Mouse (Mus musculus) ES-CJ7 (cell line): ENCODE measurements around the gene AI597479.
"Not testable (repeated sequence)": the region's sequence is repeated elsewhere in the genome, so short reads cannot be mapped to it uniquely, and the experiment has no call there.

Experiments used
- DNase-seq: peaks from one replicate; pipeline ENCODE4 v3.0.0; 2011; ENCODE audit warnings: low read depth, low spot score

The AI597479 gene

DNA sequence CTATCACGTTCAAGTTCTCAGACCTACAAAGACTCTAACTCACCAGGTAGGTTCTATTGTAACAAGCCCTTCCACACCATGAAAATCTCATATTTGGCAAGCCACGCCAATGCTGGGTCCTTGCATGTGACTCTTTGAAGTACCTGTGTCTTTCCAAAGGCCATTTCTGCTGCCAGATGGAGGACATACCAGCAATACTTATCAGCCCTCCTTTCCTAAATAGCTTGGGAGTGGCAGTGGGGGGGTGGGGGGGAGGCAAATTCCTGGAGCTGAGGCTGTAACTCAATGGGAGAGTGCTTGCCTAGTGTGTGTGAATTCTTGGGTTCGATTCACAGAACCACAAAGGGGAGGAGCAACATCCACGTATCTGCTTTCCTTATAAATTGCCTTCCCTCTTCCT lies 26.2 kb downstream of the AI597479 start:
- DNase-seq, result no peak

GRCm38 (mm10) chr1:43127196-43127595 lies 28.7 kb downstream of the AI597479 start:
- no peak for DNase-seq

- no peak for DNase-seq
Observed at GRCm38 (mm10) chr1:43127820-43128610, 29.5 kb downstream of the AI597479 start.

GRCm38 (mm10) chr1:43130219-43130981 lies 31.9 kb downstream of the AI597479 start:
- DNase-seq, result no peak

DNA sequence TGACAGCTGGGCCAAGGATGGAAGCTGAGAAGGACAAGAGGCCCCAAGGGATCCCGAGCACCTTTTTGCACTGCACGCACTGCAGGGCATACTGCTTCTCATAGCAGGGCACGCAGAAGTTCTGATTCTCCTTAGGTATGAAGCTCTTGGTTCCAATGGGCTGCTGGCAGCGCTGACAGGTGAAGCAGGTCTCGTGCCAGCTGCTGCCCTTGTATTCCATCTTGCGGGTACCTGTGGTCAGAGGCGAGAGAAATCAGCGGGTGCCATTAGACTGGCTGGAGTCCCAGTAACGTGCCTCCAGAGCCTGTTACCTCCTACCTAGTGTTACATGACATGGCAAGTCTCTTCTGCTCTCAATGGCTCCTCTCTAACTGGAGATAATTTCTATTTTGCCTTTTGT lies 33.1 kb downstream of the AI597479 start:
- no peak for DNase-seq

DNA sequence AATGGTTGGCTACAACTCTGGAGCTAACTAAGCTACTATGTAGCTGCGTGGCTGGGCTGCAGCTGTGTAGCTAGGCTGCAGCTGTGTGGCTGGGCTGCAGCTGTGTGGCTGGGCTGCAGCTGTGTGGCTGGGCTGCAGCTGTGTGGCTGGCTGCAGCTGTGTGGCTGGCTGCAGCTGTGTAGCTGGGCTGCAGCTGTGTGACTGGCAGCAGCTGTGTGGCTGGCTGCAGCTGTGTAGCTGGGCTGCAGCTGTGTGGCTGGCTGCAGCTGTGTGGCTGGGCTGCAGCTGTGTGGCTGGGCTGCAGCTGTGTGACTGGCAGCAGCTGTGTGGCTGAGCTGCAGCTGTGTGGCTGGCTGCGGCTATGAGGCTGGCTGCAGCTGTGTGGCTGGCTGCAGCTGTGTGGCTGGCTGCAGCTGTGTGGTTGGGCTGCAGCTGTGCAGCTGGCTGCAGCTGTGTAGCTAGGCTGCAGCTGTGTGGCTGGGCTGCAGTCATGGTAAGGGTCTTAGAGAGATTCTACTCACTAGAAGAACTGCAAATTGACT lies 38.0 kb downstream of the AI597479 start:
- not testable (repeated sequence) for DNase-seq

DNA sequence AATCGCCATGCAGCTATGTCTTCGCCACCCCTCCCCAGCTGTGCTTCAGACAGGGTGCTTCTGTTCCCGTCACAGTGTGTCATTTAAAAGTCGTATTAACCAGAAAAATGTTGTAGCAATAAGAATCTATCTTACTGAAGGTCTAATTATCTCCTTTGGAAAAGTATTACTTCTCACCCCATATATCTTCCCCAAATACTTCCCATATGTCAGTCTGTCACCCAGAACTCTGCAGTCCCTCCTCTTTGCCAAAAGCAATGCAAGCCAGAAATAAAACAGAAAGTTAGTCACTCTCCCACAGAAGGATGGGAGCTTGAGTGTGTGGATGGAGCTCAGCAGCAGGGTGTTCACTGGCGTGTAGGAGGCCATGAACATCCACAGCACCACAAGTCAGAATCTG lies 38.8 kb downstream of the AI597479 start:
- DNase-seq, result no peak

- DNase-seq, result peak; percentile 79
Observed at GRCm38 (mm10) chr1:43138268-43138812, 39.8 kb downstream of the AI597479 start.

DNA sequence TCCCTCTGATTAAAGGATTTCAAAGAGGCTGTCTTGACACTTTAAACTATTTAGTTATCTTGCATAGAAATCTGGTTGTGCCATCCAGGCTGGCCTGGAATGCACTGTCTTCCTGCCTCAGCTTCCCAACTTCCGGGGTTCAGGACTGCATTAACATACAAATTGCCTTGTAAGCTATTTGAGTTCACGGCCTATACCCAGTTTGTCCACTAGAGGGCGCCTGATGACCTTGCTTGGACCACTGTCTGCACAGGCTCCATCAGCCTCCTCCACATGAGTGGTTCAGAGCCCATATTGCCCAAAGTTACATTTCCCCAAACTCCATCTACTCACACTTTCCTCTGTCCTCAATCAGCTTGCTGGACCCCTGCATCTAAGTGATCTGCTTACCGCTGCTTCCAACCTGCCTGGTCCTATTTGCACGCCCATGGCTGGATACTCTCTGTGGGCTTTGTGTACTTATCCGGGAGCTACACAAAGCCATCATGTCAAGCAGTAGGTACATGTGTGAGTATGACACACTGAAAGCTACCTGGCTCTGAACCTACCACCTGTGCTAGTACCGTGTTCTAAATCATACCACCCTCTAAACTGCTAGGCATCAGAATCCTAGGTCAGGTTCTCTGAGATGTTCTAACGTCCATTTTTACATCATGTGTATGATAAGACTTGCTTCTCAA lies 41.2 kb downstream of the AI597479 start:
- peak; percentile 97 for DNase-seq

- DNase-seq, result no peak
Observed at GRCm38 (mm10) chr1:43141555-43141961, 43.0 kb downstream of the AI597479 start.

- no peak for DNase-seq
Observed at GRCm38 (mm10) chr1:43142849-43143248, 44.3 kb downstream of the AI597479 start.

DNA sequence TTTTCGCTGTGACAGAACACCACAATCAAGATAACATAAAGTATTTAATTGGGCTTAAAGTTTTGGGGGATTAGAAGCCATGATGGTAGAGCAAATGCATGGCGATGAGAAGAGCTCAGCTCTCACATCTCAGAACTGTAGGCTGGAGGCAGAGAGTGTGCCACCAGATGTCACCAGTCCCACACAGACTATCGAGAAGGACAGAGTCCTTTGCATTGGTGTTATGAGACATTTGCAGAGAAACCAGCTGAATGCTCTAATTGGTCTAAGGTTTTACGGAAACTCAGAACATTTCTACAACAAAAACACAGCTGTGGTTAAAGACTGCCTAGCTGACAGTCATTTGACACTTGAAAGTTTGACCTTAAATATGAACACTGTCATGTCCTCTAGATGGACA lies 44.8 kb downstream of the AI597479 start:
- no peak for DNase-seq

DNA sequence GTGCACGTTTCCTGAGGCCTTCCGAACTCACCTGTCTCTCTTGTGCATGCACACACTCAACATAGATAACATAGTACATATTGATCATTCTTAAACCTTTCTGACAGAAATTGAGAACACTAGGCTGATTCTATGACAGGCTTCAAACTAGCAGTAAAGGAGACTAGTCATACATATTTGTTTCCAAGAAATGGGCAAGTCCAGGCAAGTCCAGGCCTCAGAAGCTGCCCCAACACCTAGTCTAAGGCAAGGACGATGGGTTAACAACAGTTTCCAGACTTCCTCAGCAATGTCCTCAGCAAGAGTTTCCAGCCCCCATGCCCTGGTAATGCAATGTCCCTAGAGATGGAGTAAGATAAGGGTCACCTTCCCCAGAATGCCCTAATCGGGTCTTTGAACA lies 45.3 kb downstream of the AI597479 start:
- no peak for DNase-seq

DNA sequence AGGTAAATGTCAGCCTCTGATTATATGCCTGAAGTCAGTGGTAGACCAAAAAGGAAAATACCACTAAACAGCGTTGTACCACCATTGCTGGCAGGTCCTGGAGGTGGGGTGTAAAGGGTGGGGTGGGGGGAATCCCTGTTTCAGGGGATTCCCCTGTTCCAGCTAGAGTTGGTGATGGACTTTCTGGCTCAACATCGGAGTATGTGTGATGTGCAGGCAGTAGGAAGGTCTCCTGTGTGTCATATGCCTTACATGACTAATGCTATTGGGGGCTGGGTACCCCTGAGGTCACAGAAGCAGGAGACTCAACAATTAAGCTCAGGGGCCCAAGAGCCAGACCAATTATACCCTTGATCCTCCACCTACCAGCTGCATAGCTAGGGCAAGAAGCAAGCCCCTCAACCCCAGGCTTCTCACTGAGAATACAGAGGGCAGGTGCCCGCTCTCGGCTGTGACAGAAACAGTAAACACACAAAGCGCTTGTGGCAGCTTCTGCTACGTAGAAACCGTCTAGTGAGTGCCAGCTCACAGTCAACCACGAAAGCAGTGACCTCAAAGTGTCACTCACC lies 45.9 kb downstream of the AI597479 start:
- no peak for DNase-seq

DNA sequence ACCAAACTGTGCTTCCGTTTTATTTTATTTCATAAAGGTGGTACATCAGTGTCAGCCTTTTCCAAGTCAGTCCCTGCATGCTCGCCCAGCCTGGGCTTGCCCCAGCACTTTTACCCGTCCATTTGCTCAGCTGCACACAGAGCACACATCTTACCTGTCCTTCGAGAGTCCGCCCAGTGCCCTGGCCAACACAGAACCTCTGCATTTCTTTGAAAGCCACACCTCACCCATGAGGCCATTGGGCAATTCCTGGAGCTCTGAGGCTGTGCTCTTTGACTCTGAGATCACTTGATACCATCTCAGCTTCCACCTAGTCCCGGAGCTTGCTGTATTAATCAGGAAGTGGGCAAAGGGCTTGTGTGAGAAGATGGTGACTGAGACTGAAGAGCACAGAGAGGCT lies 46.9 kb downstream of the AI597479 start:
- no peak for DNase-seq

DNA sequence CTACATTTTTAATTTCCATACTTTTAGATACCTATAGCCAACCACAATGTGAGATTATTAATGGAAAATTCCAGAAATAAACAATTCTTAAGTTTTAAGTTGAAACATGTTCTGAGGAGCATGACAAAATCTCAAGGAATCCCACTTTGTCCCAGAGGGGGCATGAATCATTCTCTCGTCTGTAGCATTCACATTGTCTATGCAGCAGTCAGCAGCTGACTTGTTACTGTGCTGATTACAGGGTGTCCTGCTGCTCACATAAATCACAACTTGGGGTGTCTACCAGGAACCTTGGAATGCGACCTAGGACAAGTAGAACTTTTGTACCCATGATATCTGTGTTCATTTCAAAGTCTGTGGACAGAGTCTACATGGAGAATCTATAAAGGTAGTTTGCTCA lies 49.0 kb downstream of the AI597479 start:
- no peak for DNase-seq

GRCm38 (mm10) chr1:43150225-43150624 lies 51.7 kb downstream of the AI597479 start:
- DNase-seq, result no peak

DNA sequence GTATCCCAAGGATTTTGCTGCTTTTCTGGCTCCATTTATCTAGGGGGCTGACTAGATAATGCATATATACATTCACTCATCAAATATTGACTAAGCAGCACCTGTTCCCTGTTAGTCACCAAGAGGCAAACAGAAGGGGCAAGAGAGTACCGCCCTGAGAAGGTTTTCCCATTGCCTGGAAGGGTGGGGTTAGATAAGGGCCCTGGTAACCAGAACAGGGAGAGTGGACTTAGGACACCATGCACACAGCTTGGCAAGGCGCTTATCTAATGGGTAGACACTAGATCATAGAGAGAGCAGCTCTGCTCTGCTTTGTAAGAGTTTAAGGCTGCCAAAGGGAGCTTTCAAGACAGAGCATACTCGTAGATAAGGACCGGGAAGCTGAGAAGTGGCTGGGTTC lies 54.1 kb downstream of the AI597479 start:
- no peak for DNase-seq

DNA sequence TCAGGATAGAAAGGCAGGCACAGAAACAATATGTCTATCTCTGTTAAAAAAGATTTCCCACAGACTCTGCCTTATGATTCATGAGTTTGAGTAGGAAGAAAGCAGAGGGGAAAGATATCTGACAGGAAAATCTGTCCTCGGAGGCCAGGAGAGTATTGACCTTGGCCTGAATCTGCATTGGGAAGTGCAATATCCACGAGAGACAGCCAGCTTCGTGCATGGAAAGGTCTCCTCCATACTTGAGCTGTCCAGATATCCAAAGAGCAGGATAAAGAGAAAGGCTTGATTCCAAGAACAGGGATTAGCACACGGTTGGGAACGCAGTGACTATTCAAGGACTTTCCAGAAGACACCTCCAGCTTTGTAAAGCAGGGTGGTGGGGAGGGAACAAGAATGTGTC lies 55.0 kb downstream of the AI597479 start:
- no peak for DNase-seq

- DNase-seq, result no peak
Observed at GRCm38 (mm10) chr1:43154491-43154890, 56.0 kb downstream of the AI597479 start.

DNA sequence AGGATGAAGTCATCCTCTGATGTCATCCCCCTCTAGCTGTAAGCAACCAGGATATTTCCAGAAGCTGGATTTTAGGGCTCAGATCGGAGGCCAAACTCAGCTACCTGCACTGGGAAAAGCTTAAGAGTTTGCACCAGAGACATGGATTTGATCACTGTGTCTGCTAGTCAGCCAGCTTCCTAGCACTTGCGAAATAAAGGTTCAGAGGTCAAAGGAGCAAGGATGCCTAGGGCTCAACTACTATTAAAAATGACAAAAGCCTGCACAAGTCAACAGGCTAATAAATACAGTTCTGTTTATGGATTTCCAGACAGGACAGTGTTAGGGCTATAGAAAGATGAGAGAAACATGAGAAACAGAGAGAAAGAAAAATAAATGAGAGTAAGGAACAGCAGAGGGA lies 59.4 kb downstream of the AI597479 start:
- DNase-seq, result no peak

GRCm38 (mm10) chr1:43159429-43159828 lies 60.9 kb downstream of the AI597479 start:
- no peak for DNase-seq
